ENCODE assay signal across 13 mouse cellular contexts in genomic region chr5:133718187-133719078, GRCm38 (mm10).
DNase-seq lines count a peak whose midpoint lies in the region; ATAC-seq and TF ChIP-seq lines count a peak whose summit lies in the region.
"Had no signal": no experiment of that assay in that cellular context is flagged by ENCODE, and none has a peak within 500 bp of the region (broad histone marks: within the 10 kb centered on the region; RNA-seq: fewer than 3 reads in every experiment).

No protein-coding gene starts in this region.

- H3K4me3 ChIP-seq in hindbrain, embryonic 16.5 days (ENCODE audit: low read length): no peak overlapping the region
- no peak overlapping the region for H3K4me3 ChIP-seq in neural tube, embryonic 13.5 days
- H3K4me3 ChIP-seq: embryonic facial prominence, embryonic 15.5 days had no signal

- no peak overlapping the region for H3K9ac ChIP-seq in hindbrain, embryonic 16.5 days (ENCODE audit: low read depth, low read length)
- H3K9ac ChIP-seq in neural tube, embryonic 13.5 days: no peak overlapping the region
- H3K9ac ChIP-seq: embryonic facial prominence, embryonic 15.5 days; liver, postnatal 0 days had no signal

- DNase-seq in left cerebral cortex, postnatal 14 days (ENCODE audit: low spot score in 2 of 2): peak; percentile 11 to 17
- DNase-seq in left cerebral cortex, postnatal 36 days (ENCODE audit: low spot score in 2 of 2): no peak
- peak; percentile 97 for DNase-seq in brain, embryonic 14.5 days (ENCODE audit: low read depth)
- DNase-seq in urinary bladder, adult 2 months (ENCODE audit: low spot score): no peak
- DNase-seq in adrenal gland, postnatal 4 days (ENCODE audit: low spot score in 2 of 2): no peak
- no peak for DNase-seq in gastrocnemius, adult 8-10 months (ENCODE audit: low spot score in 2 of 2)
- DNase-seq: cerebellum, adult 2 months; liver, postnatal 0 days; thymus, postnatal 14 days had no signal

- 0 out of 2 replicates have a peak overlapping the region, but pooled peaks have one; percentile 2 for H3K4me2 ChIP-seq in hindbrain, embryonic 16.5 days (ENCODE audit: low read length)
- H3K4me2 ChIP-seq in neural tube, embryonic 13.5 days: peak overlapping the region; percentile 29; the same call in 1 of the 2 replicates
- H3K4me2 ChIP-seq: embryonic facial prominence, embryonic 15.5 days had no signal

- TF ChIP-seq CTCF in brain, embryonic 14.5 days (IDR thresholded peaks at IDR 0.05; ENCODE audit: borderline replicate concordance, extremely low read depth, insufficient read depth, insufficient read length): no peak

- intact Hi-C loops in left cerebral cortex, postnatal 14 days (cut with DNase I): no loop called here
- intact Hi-C loops in left cerebral cortex, postnatal 36 days (cut with DNase I): no loop called here

- no peaks in the 10 kb centered on the region for H3K27me3 ChIP-seq in hindbrain, embryonic 16.5 days (replicated peaks; ENCODE audit: control insufficient read depth, insufficient read depth, low read length)
- H3K27me3 ChIP-seq in neural tube, embryonic 13.5 days: no peaks in the 10 kb centered on the region
- H3K27me3 ChIP-seq: embryonic facial prominence, embryonic 15.5 days had no signal

- H3K9me3 ChIP-seq in hindbrain, embryonic 16.5 days (ENCODE audit: control insufficient read depth, low read length): no peaks in the 10 kb centered on the region
- no peaks in the 10 kb centered on the region for H3K9me3 ChIP-seq in neural tube, embryonic 13.5 days
- H3K9me3 ChIP-seq: embryonic facial prominence, embryonic 15.5 days had no signal

- H3K4me1 ChIP-seq in hindbrain, embryonic 16.5 days (ENCODE audit: control insufficient read depth, insufficient read depth, low read depth, low read length): peaks cover 6% of the 10 kb centered on the region; the same call in 1 of the 2 replicates
- H3K4me1 ChIP-seq in neural tube, embryonic 13.5 days (replicated peaks): peaks cover 17% of the 10 kb centered on the region
- H3K4me1 ChIP-seq: embryonic facial prominence, embryonic 15.5 days had no signal

- no peaks in the 10 kb centered on the region for H3K36me3 ChIP-seq in hindbrain, embryonic 16.5 days (ENCODE audit: control insufficient read depth, insufficient read depth, low read length)
- H3K36me3 ChIP-seq in neural tube, embryonic 13.5 days: no peaks in the 10 kb centered on the region
- H3K36me3 ChIP-seq: embryonic facial prominence, embryonic 15.5 days had no signal

- ATAC-seq in hindbrain, embryonic 16.5 days: peak; percentile 58; the same call in 1 of the 2 replicates
- peak; percentile 82 for ATAC-seq in neural tube, embryonic 13.5 days (ENCODE audit: low read depth)
- ATAC-seq: CD4-positive, CD25-positive, alpha-beta regulatory T cell, adult 4 months; liver, postnatal 0 days had no signal

- TF ChIP-seq POLR2A in brain, embryonic 14.5 days (IDR thresholded peaks at IDR 0.05; ENCODE audit: borderline replicate concordance, extremely low read depth, insufficient read depth, insufficient read length, poor library complexity, severe bottlenecking): no peak

- WGBS in hindbrain, embryonic 16.5 days: 17% methylated on average over 10 of the region's 10 CpGs
- WGBS in neural tube, embryonic 13.5 days: 17% methylated on average over 10 of the region's 10 CpGs

- no peak overlapping the region for H3K27ac ChIP-seq in hindbrain, embryonic 16.5 days (ENCODE audit: low read depth, low read length)
- peak overlapping the region; percentile 39 for H3K27ac ChIP-seq in neural tube, embryonic 13.5 days (replicated peaks)
- H3K27ac ChIP-seq: embryonic facial prominence, embryonic 15.5 days had no signal

Comparison
In these comparisons a context has a peak if more than half of its experiments do, and no peak if none do; other contexts are left out.
1. DNase-seq: peak in left cerebral cortex, postnatal 14 days (2 of 2) and brain, embryonic 14.5 days (single experiment); none in left cerebral cortex, postnatal 36 days (0 of 2), urinary bladder, adult 2 months (single experiment), adrenal gland, postnatal 4 days (0 of 2) and gastrocnemius, adult 8-10 months (0 of 2).